Mouse (Mus musculus) layer of hippocampus, adult 18-20 months (tissue): ENCODE measurements at regions not wholly inside any gene's neighbourhood (a gene's known extent, or its start where the extent isn't known, plus 50 kb on each side); places are given as distances from the start of the nearest gene placed in this dataset.

Source experiments
- DNase-seq, 2 experiments: peaks; one replicate each; pipeline ENCODE4 v3.0.0; 2022; ENCODE audit warnings: low spot score in 2 of 2

GRCm38 (mm10) chr3:76014766-76015165, 58.0 kb upstream of the Golim4 start:
- DNase-seq, result no peak

DNA sequence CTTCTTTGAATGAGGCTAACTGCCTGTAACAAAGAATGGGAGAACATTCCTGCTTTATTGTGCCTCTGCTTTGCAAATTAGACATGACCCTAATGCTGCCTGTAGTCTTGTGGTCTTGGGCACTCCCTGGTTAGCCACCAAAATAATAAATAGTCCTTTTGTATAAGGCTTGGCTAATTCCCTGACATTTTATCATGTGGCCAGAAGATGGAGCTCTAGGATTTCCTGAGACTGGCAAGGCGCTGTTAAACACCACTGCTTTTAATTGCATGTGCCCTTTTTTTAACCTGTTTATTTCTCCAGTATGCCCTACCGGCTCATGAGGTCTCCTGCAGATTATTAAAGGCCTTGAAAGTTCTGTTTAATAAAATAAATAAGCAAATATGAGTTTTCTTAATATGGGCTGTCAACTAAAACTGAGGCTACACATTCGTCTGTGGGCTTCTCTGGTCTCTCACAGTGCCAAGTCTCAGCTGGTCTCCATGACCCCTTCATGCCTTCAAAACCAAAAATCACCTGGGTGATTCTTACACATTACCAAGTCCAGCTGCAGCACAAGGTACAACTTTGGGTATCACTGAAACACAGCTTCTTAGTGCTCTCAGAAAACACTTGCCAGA, 51.9 kb upstream of the Golim4 start:
- DNase-seq, result peak in 1 of 2 experiments; percentile 67
